Mouse (Mus musculus): ENCODE measurements at regions not wholly inside any gene's neighbourhood (a gene's known extent, or its start where the extent isn't known, plus 50 kb on each side); places are given as distances from the start of the nearest gene placed in this dataset.

DNA sequence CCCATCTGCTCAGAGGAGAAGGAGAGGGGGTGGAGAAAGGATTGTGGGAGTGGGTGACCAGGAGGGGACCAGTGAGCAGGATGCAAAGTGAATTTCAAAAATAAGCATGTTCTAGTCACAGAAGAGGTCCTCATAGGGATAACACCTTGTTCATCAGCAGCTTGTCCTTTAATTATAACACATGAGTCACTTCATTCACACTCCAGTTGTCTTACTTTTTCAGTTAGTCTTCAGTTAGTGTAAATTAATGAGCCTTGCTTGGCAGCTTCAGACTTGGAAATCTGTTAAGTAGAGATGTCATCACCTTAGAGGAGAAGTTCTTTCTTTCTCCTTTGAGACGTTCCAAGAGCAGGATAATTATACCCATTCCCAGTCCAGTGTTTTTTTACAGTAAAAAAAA is 332.3 kb downstream of the Xpnpep1 start:
- no peaks in the 10 kb centered on the region for H3K27me3 ChIP-seq (replicated peaks)
- in situ Hi-C loops (cut with MboI; ENCODE audit: low pct_ligation_motif_present, low pct_unique_long_range_greater_than_20kb, low sequenced_read_pairs): no loop called here

DNA sequence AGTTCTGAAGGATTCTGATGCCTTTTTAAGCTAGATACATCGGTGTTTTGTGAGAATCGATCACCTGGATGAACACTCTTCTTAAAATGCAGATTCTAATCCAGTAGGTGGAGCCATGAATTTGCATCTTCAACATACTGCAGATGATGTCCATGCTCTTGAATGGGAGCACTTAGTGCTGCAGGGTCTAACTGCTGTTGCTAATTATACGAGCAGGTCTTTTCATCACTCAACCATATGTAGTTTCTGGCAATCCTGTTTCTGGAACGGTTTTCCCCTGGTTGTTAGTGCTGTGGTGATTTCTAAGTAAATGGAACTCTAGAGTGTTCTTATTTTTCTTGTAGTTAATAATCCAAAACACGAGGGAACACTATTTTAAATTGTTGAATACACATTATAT is 379.0 kb downstream of the Xpnpep1 start:
- Histone ChIP-seq H3K4me1 (ENCODE audit: control insufficient read depth in 1 of 2, insufficient read depth in 2 of 2) (no peaks in the 10 kb centered on the region), H3K4me2 (ENCODE audit: insufficient read depth, low read depth, poor library complexity, severe bottlenecking) (no peak overlapping the region), H3K36me3 (replicated peaks in 1 of 2; ENCODE audit: control insufficient read depth in 1 of 2, insufficient read depth in 1 of 2, low read length in 1 of 2) (no peaks in the 10 kb centered on the region), H3K4me3 (replicated peaks in 1 of 3; ENCODE audit: low read depth in 2 of 3, low read length in 2 of 3, poor library complexity in 1 of 3) (no peak overlapping the region), H3K27me3 (replicated peaks) (no peaks in the 10 kb centered on the region), H3K79me2 (replicated peaks; ENCODE audit: control insufficient read depth, extremely low read depth, insufficient read depth, poor library complexity, severe bottlenecking) (no peaks in the 10 kb centered on the region), H3K9ac (ENCODE audit: insufficient read depth, low read depth) (no peak overlapping the region), H3K27ac (ENCODE audit: insufficient read depth, low read depth) (no peak overlapping the region), H3K9me3 (replicated peaks; ENCODE audit: low read length) (no peaks in the 10 kb centered on the region)
- in situ Hi-C loops (cut with MboI; ENCODE audit: low pct_ligation_motif_present, low pct_unique_long_range_greater_than_20kb, low sequenced_read_pairs): no loop called here
- dilution Hi-C loops (cut with MboI; ENCODE audit: extremely low pct_ligation_motif_present, extremely low pct_unique_long_range_greater_than_20kb, low sequenced_read_pairs): no loop called here
- TF ChIP-seq MAFK (IDR thresholded peaks at IDR 0.05; ENCODE audit: insufficient replicate concordance, low read length) (no peak), RCOR1 (conservative IDR thresholded peaks at IDR 0.05; ENCODE audit: low read depth, low read length) (no peak), MXI1 (IDR thresholded peaks at IDR 0.05; ENCODE audit: low read depth, low read length) (no peak), USF2 (conservative IDR thresholded peaks at IDR 0.05; ENCODE audit: low read depth, low read length) (no peak), ELF1 (IDR thresholded peaks at IDR 0.05; ENCODE audit: low read depth, low read length) (no peak), USF1 (IDR thresholded peaks at IDR 0.05; ENCODE audit: low read depth, low read length) (no peak), JUN (IDR thresholded peaks at IDR 0.05; ENCODE audit: insufficient read depth, low read depth, low read length) (no peak), IRF4 (IDR thresholded peaks at IDR 0.05; ENCODE audit: low read depth, low read length) (no peak), RAD21 (IDR thresholded peaks at IDR 0.05; ENCODE audit: low read depth, low read length) (no peak), MEF2A (IDR thresholded peaks at IDR 0.05; ENCODE audit: borderline replicate concordance, low read depth, low read length) (no peak), KAT2A (IDR thresholded peaks at IDR 0.05; ENCODE audit: insufficient replicate concordance, low read length) (no peak), ZC3H11A (IDR thresholded peaks at IDR 0.05; ENCODE audit: low read depth, low read length) (no peak), EP300 (IDR thresholded peaks at IDR 0.05; ENCODE audit: low read length) (no peak), E2F4 (IDR thresholded peaks at IDR 0.05; ENCODE audit: insufficient replicate concordance, low read depth, low read length) (no peak), BHLHE40 (IDR thresholded peaks at IDR 0.05; ENCODE audit: low read depth, low read length) (no peak), CHD2 (IDR thresholded peaks at IDR 0.05; ENCODE audit: low read length) (no peak)
- no peak for DNase-seq (ENCODE audit: extremely low read depth)

More for the DNA sequence above, 332.3 kb downstream of the Xpnpep1 start:
- H3K4me3 ChIP-seq (replicated peaks in 1 of 3; ENCODE audit: low read depth in 2 of 3, low read length in 2 of 3, poor library complexity in 1 of 3): no peak overlapping the region
- H3K79me2 ChIP-seq (replicated peaks; ENCODE audit: control insufficient read depth, extremely low read depth, insufficient read depth, poor library complexity, severe bottlenecking): no peaks in the 10 kb centered on the region
- TF ChIP-seq MAZ (IDR thresholded peaks at IDR 0.05; ENCODE audit: low read depth, low read length): no peak
- TF ChIP-seq JUN (IDR thresholded peaks at IDR 0.05; ENCODE audit: insufficient read depth, low read depth, low read length): no peak
- TF ChIP-seq MEF2A (IDR thresholded peaks at IDR 0.05; ENCODE audit: borderline replicate concordance, low read depth, low read length): no peak
- no peak for TF ChIP-seq KAT2A (IDR thresholded peaks at IDR 0.05; ENCODE audit: insufficient replicate concordance, low read length)
- TF ChIP-seq TBP (conservative IDR thresholded peaks at IDR 0.05; ENCODE audit: low read depth, low read length): no peak
- no peak for TF ChIP-seq JUND (conservative IDR thresholded peaks at IDR 0.05; ENCODE audit: low read depth, low read length)
- no peak for TF ChIP-seq E2F4 (IDR thresholded peaks at IDR 0.05; ENCODE audit: insufficient replicate concordance, low read depth, low read length)
- TF ChIP-seq POLR2AphosphoS2 (IDR thresholded peaks at IDR 0.05; ENCODE audit: low read depth, low read length): no peak
- no peak for TF ChIP-seq PAX5 (IDR thresholded peaks at IDR 0.05; ENCODE audit: low read length)
- TF ChIP-seq ZC3H11A (IDR thresholded peaks at IDR 0.05; ENCODE audit: low read depth, low read length): no peak
- TF ChIP-seq MAX (IDR thresholded peaks at IDR 0.05; ENCODE audit: low read length): no peak
- no peak for TF ChIP-seq RCOR1 (conservative IDR thresholded peaks at IDR 0.05; ENCODE audit: low read depth, low read length)
- TF ChIP-seq MYC (IDR thresholded peaks at IDR 0.05; ENCODE audit: low read depth, low read length): no peak
- TF ChIP-seq NELFE (IDR thresholded peaks at IDR 0.05; ENCODE audit: low read depth, low read length): no peak
- no peak for TF ChIP-seq ZKSCAN1 (IDR thresholded peaks at IDR 0.05; ENCODE audit: borderline replicate concordance, low read depth, low read length)
- TF ChIP-seq ETS1 (conservative IDR thresholded peaks at IDR 0.05; ENCODE audit: low read depth, low read length): no peak
- no peak for TF ChIP-seq CHD1 (IDR thresholded peaks at IDR 0.05; ENCODE audit: low read depth, low read length)
- H3K4me1 ChIP-seq (ENCODE audit: control insufficient read depth in 1 of 2, insufficient read depth in 2 of 2): peaks cover 0 to 3% of the 10 kb centered on the region in 2 experiments; a peak in 2 of 4 replicates
- DNase-seq (ENCODE audit: extremely low read depth): no peak
- no peak overlapping the region for H3K4me2 ChIP-seq (ENCODE audit: insufficient read depth, low read depth, poor library complexity, severe bottlenecking)
- dilution Hi-C loops (cut with MboI; ENCODE audit: extremely low pct_ligation_motif_present, extremely low pct_unique_long_range_greater_than_20kb, low sequenced_read_pairs): no loop called here
- no peak overlapping the region for H3K9ac ChIP-seq (ENCODE audit: insufficient read depth, low read depth)
- H3K36me3 ChIP-seq (replicated peaks in 1 of 2; ENCODE audit: control insufficient read depth in 1 of 2, insufficient read depth in 1 of 2, low read length in 1 of 2): no peaks in the 10 kb centered on the region
- no peak overlapping the region for H3K27ac ChIP-seq (ENCODE audit: insufficient read depth, low read depth)
- no peaks in the 10 kb centered on the region for H3K9me3 ChIP-seq (replicated peaks; ENCODE audit: low read length)
